Mouse (Mus musculus) gastrocnemius, postnatal 14 days (tissue): ENCODE results near the gene Myh13. TPM values are rescaled to one million over a fixed set of nuclear protein-coding genes. Genes with fewer than 3 reads are reported as not detected.

Source experiments
- DNase-seq: peaks from one replicate; pipeline ENCODE4 v3.0.0; 2021; ENCODE audit warnings: mixed read lengths
- intact Hi-C: fragments of 180-260 bp; cut with DNase I; formaldehyde crosslinking; loops from one replicate; pipeline ENCODE4 v1.15.1; 2025; ENCODE audit warnings: low total_unique reads
- long read RNA-seq, 2 experiments: library from polyadenylated mRNA; stranded (forward); transcript quantifications; one replicate each; pipeline ENCODE4 v2.0.0; 2021
- total RNA-seq, 2 experiments: library from RNA; stranded (reverse); gene quantifications; 2 replicates each; pipeline ENCODE4 v1.2.3; 2021

Myh13 gene
- total RNA-seq = 1 to 10 TPM; 4.0 to 5.2 TPM
- long read RNA-seq, experiment 1, partial matches to known transcripts = 3 of 3 reads
- long read RNA-seq, experiment 1, other reads (novel, unspliced or antisense) = 0 of 3 reads
- long read RNA-seq, experiment 2, full-length matches to known transcripts = 1 of 2 reads
- long read RNA-seq, experiment 2, partial matches to known transcripts = 0 of 2 reads
- long read RNA-seq, experiment 2, other reads (novel, unspliced or antisense) = 1 of 2 reads

DNA sequence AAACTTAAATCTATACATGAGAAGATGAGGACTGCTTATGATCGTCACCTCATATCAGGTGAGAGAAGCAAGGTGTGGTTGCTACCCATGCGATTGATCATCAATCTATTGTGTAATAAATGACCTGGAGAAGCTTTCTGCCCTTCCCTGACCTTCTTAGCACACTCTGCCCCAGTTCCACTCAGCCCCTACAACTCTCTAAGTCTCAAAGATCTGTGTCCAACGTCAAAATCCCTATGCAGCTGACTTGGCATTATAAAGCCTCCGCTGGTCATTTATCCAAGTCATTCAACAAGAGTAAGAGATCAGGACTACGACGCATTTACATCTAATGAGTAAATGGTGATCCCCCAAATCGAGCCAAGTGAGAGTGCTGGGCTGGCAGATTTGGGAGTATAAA is at the start of gene Myh13:
TSS of gene Myh13 (plus strand) at position 301 of the 400 bp plus-strand sequence.
- DNase-seq = no peak

DNA sequence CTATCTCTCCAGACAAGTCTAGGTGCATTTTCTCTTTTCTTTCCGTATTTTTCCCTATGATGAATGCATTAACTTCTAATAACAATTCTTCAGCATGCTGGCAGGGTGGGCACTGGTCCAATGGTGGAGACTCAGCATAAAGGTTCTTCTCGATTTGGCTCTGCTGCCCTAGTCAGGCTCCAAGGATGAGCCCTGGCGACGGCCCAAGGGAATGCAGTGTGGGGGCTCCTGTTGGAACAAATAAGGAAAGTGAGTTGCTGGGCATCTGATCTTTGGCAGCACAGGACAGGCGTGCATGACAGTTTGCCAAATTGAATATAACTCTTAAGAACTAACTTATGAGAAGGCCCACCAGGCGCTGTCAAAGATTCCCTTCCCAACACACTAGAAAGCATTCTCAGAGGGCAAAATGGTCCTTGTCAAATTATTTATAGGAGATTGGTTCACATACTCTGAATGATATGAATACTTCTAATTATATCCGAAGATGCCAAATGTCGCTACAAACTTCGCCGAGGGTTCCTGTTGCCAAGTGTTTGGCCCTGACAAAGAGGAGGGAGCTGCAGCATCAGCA is 44.8 kb upstream of the Myh13 start, which contains the start of gene Myh8:
TSS of gene Myh8 (plus strand) at position 524 of the 574 bp plus-strand sequence.
- peak; percentile 33 for DNase-seq
- intact Hi-C loops = no loop called here

More for the DNA sequence above, at the start of gene Myh13:
- intact Hi-C loops = no loop called here

GRCm38 (mm10) chr11:67293440-67293839 is 28.0 kb upstream of the Myh13 start:
- intact Hi-C loops = no loop called here
- DNase-seq = no peak

GRCm38 (mm10) chr11:67313733-67314452 is 7.6 kb upstream of the Myh13 start:
- no peak for DNase-seq
- intact Hi-C loops = no loop called here

GRCm38 (mm10) chr11:67326536-67326935 is 5.1 kb downstream of the Myh13 start:
- no peak for DNase-seq
- intact Hi-C loops = no loop called here

- no peak for DNase-seq
- intact Hi-C loops = loop anchor here (10.0 kb wide), 1 partner anchor 60 kb away; no protein-coding TSS in a partner anchor
Measured at GRCm38 (mm10) chr11:67344556-67344955, 23.1 kb downstream of the Myh13 start.

GRCm38 (mm10) chr11:67345186-67345855 is 23.9 kb downstream of the Myh13 start:
- intact Hi-C loops = loop anchor here (10.0 kb wide), 1 partner anchor 61 kb away; no protein-coding TSS in a partner anchor
- no peak for DNase-seq

GRCm38 (mm10) chr11:67345856-67346236 is 24.4 kb downstream of the Myh13 start:
- DNase-seq = no peak
- intact Hi-C loops = loop anchor here (10.0 kb wide), 1 partner anchor 61 kb away; no protein-coding TSS in a partner anchor

DNA sequence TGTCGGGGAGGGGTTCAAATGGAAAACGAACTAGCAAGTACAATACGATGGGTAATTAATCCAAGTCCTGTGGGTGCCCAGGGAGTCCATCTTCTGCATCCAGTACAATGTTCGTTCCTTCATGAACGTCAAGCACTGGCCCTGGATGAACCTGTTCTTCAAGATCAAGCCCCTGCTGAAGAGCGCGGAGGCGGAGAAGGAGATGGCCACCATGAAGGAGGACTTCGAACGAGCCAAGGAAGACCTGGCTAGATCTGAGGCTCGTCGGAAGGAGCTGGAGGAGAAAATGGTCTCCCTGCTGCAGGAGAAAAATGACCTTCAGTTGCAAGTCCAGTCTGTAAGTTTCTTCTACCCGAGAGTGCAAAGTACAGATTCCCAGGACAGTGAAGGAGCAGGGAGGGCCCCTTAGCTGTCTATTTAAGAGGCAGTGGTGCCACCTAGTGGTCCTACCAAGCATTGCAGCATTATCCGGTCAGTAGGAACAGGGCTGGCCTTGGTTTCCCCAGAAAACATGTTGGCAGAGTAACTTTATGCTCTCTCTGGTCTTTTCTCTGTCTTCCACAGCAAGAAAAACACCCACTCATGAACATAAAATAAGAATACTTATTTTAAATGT is 28.8 kb downstream of the Myh13 start:
- intact Hi-C loops = loop anchor here (2.0 kb wide), 1 partner anchor 237 kb away; no protein-coding TSS in a partner anchor
- DNase-seq = peak; percentile 73

- intact Hi-C loops = no loop called here
- DNase-seq = no peak
Measured at GRCm38 (mm10) chr11:67353011-67353410, 31.6 kb downstream of the Myh13 start.

DNA sequence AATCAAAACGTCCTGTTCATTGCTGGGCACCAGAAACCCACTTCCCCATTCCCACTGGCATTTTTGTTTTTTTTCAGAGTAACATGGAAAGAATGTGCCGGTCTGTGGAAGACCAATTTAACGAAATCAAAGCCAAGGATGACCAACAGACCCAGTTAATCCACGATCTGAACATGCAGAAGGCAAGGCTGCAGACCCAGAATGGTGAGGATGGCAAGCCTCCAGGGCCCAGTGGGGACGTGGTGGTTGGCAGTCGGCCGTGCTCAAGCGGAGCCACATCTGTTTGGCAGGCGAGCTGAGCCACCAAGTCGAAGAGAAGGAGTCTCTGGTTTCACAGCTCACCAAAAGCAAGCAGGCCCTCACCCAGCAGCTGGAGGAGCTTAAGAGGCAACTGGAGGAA is 36.6 kb downstream of the Myh13 start:
- intact Hi-C loops = no loop called here
- DNase-seq = no peak

DNA sequence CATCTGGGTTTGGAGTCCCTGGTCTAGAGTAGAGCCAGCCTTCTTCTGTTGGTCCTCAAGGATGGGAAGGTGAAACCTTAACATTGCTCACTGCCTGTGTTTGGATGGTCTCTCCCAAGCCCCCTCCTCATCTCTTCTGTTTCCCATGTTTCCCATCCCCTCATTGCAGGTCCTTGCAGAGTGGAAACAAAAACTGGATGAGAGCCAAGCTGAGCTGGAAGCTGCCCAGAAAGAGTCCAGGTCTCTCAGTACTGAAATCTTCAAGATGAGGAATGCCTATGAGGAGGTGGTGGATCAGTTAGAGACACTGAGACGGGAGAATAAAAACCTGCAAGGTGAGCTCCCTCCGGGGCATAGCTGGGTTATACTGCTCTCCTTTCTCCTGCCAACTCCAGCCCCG is 40.8 kb downstream of the Myh13 start:
- DNase-seq = no peak
- intact Hi-C loops = no loop called here

DNA sequence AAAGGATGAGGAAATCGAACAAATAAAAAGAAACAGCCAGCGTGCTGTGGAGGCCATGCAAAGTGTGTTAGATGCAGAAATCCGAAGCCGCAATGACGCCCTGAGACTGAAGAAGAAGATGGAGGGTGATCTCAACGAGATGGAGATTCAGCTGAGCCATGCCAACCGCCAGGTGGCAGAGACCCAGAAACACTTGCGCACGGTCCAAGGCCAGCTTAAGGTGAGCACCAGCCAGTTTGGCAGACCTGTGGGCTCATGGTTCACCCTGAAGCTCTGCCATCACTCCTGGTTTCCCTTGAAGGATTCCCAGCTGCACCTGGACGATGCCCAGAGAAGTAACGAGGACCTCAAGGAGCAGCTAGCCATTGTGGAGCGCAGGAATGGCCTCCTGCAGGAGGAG is 43.1 kb downstream of the Myh13 start:
- intact Hi-C loops = no loop called here
- DNase-seq = no peak

DNA sequence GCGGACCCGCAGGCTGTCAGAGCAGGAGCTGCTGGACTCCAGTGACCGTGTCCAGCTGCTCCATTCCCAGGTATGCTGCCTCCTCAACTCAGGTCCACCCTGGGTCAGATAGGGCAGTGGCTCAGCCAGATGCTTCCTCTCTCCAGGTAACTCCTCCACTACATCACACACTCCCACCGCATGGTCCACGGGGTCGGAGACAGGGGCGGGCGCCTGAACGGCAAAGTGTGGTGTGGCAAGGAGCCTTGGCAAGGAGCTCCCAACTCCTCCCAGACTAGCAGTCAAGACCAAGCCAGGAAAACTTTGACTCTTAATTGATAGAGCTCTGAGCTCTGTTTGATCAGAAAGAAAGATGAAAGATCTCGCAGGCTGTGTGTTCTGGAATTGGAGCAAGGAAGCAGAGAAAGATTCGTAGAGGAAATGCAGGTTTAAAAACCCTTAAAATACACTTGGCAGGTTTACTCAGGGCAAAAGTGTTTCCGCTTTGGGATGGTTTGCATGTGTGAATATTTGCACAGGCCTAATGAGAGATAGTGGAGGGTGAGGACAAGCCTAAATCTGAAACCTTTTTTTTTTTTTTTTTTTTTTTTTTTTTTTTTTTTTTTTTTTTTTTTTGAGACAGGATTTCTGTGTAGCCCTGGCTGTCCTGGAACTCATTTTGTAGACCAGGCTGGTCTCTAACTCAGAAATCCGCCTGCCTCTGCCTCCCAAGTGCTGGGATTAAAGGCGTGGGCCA is 43.7 kb downstream of the Myh13 start:
- intact Hi-C loops = no loop called here
- DNase-seq = no peak

- DNase-seq = no peak
- intact Hi-C loops = no loop called here
Measured at GRCm38 (mm10) chr11:67366936-67367335, 45.5 kb downstream of the Myh13 start.

DNA sequence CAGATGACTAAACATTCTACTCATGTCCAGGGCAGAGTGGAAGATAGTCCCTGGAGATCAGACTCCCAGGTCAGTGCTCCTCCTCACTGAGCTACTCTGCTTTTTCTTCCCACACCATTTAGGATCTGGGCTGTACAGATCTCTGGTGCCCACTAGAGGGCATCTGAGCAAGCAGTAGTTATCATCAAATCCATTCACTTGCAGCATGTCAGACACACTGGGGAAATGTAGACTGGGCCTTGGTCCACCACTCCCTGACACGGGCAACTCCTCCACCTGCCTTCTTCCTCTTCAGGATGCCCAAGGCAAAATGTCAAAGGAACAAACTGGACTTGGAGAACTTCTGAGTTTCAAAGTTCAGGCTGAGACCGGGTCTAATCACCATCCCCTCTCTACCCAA is 51.9 kb downstream of the Myh13 start:
- intact Hi-C loops = no loop called here
- peak; percentile 15 for DNase-seq

- DNase-seq = no peak
Measured at GRCm38 (mm10) chr11:67376308-67376707, 54.9 kb downstream of the Myh13 start.

DNA sequence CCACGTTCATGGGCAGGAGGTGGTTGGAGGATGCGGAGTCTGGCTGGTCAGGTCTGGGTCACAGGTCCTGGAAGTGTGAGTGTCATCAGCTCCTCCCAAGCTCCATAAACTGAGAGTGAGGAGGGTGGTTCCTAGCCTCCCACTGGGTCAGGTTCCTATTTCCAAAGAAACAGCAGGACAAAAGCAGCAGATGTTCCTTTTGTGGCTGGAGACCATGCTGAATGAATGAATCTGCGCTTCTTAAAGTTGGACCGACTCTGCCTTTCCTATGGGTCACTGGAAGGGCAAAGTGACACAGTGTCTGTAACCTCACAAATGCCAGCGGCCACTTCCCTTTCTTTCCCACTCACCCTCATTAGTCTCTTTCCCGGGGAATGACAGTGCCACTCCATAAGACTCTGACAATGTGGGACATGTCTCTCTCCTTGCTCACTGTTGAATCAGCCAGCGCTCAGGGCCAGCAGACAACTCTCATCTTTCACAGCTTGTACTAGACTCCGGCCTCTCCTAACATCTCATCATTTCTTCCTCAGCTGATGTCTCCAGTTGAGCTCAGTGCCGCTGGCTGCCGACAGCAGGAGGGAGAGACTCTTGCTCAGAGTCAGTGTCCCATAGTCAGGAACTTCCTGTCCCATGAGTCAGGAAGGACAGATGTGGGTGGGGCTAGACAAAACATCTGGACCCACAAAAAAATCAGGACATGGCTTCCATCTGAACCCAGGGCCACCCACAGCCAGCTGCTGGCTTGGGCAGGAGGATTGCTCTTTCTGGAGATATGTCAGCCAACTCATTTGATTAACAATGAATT is 58.4 kb downstream of the Myh13 start:
- DNase-seq = peak; percentile 8
- intact Hi-C loops = loop anchor here (5.0 kb wide), 1 partner anchor 267 kb away; no protein-coding TSS in a partner anchor

More at GRCm38 (mm10) chr11:67376308-67376707, 54.9 kb downstream of the Myh13 start:
- intact Hi-C loops = loop anchor here (5.0 kb wide), 1 partner anchor 271 kb away; no protein-coding TSS in a partner anchor
